Mouse (Mus musculus): ENCODE data around the gene Aoah. TPM values are rescaled to one million over a fixed set of nuclear protein-coding genes. Genes with fewer than 3 reads are reported as not detected.

Aoah gene
- polyA plus RNA-seq, 1 experiment from 2014 or later = 1.3 TPM

GRCm38 (mm10) chr13:20800569-20800968 lies 6.7 kb downstream of the Aoah start:
- Histone ChIP-seq H3K27me3 (replicated peaks; ENCODE audit: control insufficient read depth, insufficient read depth, low read length) (no peaks in the 10 kb centered on the region), H3K36me3 (ENCODE audit: control insufficient read depth, insufficient read depth, low read length) (no peaks in the 10 kb centered on the region), H3K4me3 (ENCODE audit: low read length) (no peak overlapping the region), H3K4me1 (ENCODE audit: control insufficient read depth, insufficient read depth, low read length) (no peaks in the 10 kb centered on the region), H3K27ac (ENCODE audit: low read length) (no peak overlapping the region), H3K9ac (ENCODE audit: low read depth, low read length) (no peak overlapping the region), H3K9me3 (ENCODE audit: control insufficient read depth, low read length) (no peaks in the 10 kb centered on the region), H3K4me2 (ENCODE audit: low read depth, low read length) (no peak overlapping the region)
- WGBS = 55% methylated on average over 3 of the region's 3 CpGs
- ATAC-seq = peak; percentile 53; the same call in 1 of the 2 replicates

DNA sequence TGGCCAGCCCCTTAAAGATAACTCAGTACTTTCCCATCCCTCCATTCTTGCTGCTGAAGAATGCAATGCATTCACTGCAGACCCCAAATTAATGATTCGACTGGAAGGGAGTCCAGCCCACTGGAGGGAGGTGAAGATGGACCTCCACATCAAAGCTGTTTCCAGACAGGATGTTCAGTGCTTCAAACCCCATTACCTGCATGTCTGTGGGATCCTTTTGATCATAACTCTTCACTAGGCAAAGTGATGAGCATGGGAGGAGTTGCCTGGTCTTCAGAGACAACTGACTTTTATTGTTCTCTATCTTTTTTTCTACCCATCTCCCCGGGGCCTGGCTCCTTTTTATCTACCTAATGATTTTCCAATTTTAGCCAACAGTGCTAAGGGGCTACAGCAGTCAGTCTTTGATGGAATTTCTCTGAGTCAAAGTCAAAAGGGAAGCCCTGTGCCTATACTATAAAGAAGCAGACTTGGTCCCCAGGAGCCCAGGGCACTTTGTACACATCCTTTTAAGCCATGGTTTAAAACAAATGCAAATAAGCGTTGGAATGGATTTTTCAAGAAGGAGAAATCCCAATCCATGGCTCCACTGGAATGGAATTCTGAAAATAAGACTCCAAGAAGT lies 18.0 kb downstream of the Aoah start:
- no peak overlapping the region for H3K27ac ChIP-seq (ENCODE audit: low read length)
- no peaks in the 10 kb centered on the region for H3K27me3 ChIP-seq (replicated peaks; ENCODE audit: control insufficient read depth, insufficient read depth, low read length)
- 64% methylated on average over 3 of the region's 3 CpGs for WGBS
- H3K36me3 ChIP-seq (ENCODE audit: control insufficient read depth, insufficient read depth, low read length) = no peaks in the 10 kb centered on the region
- ATAC-seq = no peak
- no peak overlapping the region for H3K4me2 ChIP-seq (ENCODE audit: low read depth, low read length)
- no peak overlapping the region for H3K4me3 ChIP-seq (ENCODE audit: low read length)
- H3K4me1 ChIP-seq (ENCODE audit: control insufficient read depth, insufficient read depth, low read length) = no peaks in the 10 kb centered on the region
- H3K9ac ChIP-seq (ENCODE audit: low read depth, low read length) = no peak overlapping the region
- H3K9me3 ChIP-seq (ENCODE audit: control insufficient read depth, low read length) = no peaks in the 10 kb centered on the region

DNA sequence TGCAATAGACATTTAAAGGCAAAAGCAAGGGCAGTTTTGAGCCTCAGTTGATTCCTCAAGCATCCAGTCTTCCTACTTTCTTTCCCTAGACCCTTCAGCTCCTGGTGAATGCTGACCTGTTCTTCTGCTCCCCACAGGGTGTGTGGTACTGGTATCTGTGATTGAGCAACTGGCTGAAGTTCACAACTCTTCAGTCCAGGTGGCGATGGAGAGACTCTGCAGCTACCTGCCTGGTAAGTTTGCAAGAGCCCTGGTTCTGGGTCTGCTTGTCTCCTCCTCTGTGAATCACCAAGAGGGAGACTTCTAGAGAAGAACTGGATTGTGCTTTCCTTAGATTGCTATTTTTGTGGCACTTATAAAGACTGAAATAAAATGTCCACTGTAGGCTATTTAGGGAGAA lies 22.5 kb downstream of the Aoah start:
- no peak overlapping the region for H3K27ac ChIP-seq (ENCODE audit: low read length)
- H3K4me2 ChIP-seq (ENCODE audit: low read depth, low read length) = no peak overlapping the region
- no peaks in the 10 kb centered on the region for H3K36me3 ChIP-seq (ENCODE audit: control insufficient read depth, insufficient read depth, low read length)
- no peak overlapping the region for H3K4me3 ChIP-seq (ENCODE audit: low read length)
- H3K9me3 ChIP-seq (ENCODE audit: control insufficient read depth, low read length) = no peaks in the 10 kb centered on the region
- WGBS = 64% methylated on average over 1 of the region's 1 CpGs
- H3K9ac ChIP-seq (ENCODE audit: low read depth, low read length) = no peak overlapping the region
- H3K27me3 ChIP-seq (replicated peaks; ENCODE audit: control insufficient read depth, insufficient read depth, low read length) = no peaks in the 10 kb centered on the region
- ATAC-seq = no peak
- no peaks in the 10 kb centered on the region for H3K4me1 ChIP-seq (ENCODE audit: control insufficient read depth, insufficient read depth, low read length)

- no peak overlapping the region for H3K9ac ChIP-seq (ENCODE audit: low read depth, low read length)
- H3K4me2 ChIP-seq (ENCODE audit: low read depth, low read length) = no peak overlapping the region
- no peaks in the 10 kb centered on the region for H3K4me1 ChIP-seq (ENCODE audit: control insufficient read depth, insufficient read depth, low read length)
- H3K27me3 ChIP-seq (replicated peaks; ENCODE audit: control insufficient read depth, insufficient read depth, low read length) = no peaks in the 10 kb centered on the region
- 61% methylated on average over 2 of the region's 2 CpGs for WGBS
- no peaks in the 10 kb centered on the region for H3K36me3 ChIP-seq (ENCODE audit: control insufficient read depth, insufficient read depth, low read length)
- no peak for ATAC-seq
- H3K4me3 ChIP-seq (ENCODE audit: low read length) = no peak overlapping the region
- H3K27ac ChIP-seq (ENCODE audit: low read length) = no peak overlapping the region
- H3K9me3 ChIP-seq (ENCODE audit: control insufficient read depth, low read length) = no peaks in the 10 kb centered on the region
These were observed 26.9 kb downstream of the Aoah start for GRCm38 (mm10) chr13:20820712-20821328.

DNA sequence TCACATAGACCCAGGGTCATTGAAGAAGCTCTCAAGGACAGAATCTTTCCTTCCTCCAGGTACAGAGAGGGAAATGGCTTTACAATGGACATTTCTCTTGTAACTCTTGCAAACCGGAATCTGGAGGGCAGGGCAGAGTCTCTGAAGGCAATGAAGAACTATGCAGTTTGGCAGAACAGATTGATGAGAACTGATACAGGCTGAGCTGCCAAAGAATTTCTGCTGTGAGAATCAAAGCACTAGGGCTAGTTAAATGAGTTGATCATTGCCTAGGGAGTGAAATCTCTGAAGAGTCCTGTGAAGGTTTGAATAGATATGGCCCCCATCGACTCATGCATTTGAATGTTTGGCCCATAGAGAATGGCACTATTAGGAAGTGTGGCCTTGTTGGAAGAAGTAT lies 34.8 kb downstream of the Aoah start:
- H3K27me3 ChIP-seq (replicated peaks; ENCODE audit: control insufficient read depth, insufficient read depth, low read length) = no peaks in the 10 kb centered on the region
- WGBS = 65% methylated on average over 2 of the region's 2 CpGs
- H3K27ac ChIP-seq (ENCODE audit: low read length) = no peak overlapping the region
- H3K4me2 ChIP-seq (ENCODE audit: low read depth, low read length) = no peak overlapping the region
- no peak overlapping the region for H3K9ac ChIP-seq (ENCODE audit: low read depth, low read length)
- ATAC-seq = no peak
- H3K4me3 ChIP-seq (ENCODE audit: low read length) = no peak overlapping the region
- H3K4me1 ChIP-seq (ENCODE audit: control insufficient read depth, insufficient read depth, low read length) = no peaks in the 10 kb centered on the region
- no peaks in the 10 kb centered on the region for H3K9me3 ChIP-seq (ENCODE audit: control insufficient read depth, low read length)
- H3K36me3 ChIP-seq (ENCODE audit: control insufficient read depth, insufficient read depth, low read length) = no peaks in the 10 kb centered on the region

- Histone ChIP-seq H3K4me1 (ENCODE audit: control insufficient read depth, insufficient read depth, low read length) (no peaks in the 10 kb centered on the region), H3K4me3 (ENCODE audit: low read length) (no peak overlapping the region), H3K36me3 (ENCODE audit: control insufficient read depth, insufficient read depth, low read length) (no peaks in the 10 kb centered on the region), H3K27me3 (replicated peaks; ENCODE audit: control insufficient read depth, insufficient read depth, low read length) (no peaks in the 10 kb centered on the region), H3K9ac (ENCODE audit: low read depth, low read length) (no peak overlapping the region), H3K9me3 (ENCODE audit: control insufficient read depth, low read length) (no peaks in the 10 kb centered on the region), H3K4me2 (ENCODE audit: low read depth, low read length) (no peak overlapping the region), H3K27ac (ENCODE audit: low read length) (no peak overlapping the region)
- 87% methylated on average over 9 of the region's 9 CpGs for WGBS
- no peak for ATAC-seq
These were observed 35.4 kb downstream of the Aoah start for GRCm38 (mm10) chr13:20829181-20829900.

GRCm38 (mm10) chr13:20855893-20856292 lies 62.0 kb downstream of the Aoah start:
- ATAC-seq = no peak
- H3K9me3 ChIP-seq (ENCODE audit: control insufficient read depth, low read length) = no peaks in the 10 kb centered on the region
- no peaks in the 10 kb centered on the region for H3K4me1 ChIP-seq (ENCODE audit: control insufficient read depth, insufficient read depth, low read length)
- 53% methylated on average over 3 of the region's 3 CpGs for WGBS
- no peak overlapping the region for H3K9ac ChIP-seq (ENCODE audit: low read depth, low read length)
- H3K27me3 ChIP-seq (replicated peaks; ENCODE audit: control insufficient read depth, insufficient read depth, low read length) = no peaks in the 10 kb centered on the region
- no peak overlapping the region for H3K4me3 ChIP-seq (ENCODE audit: low read length)
- H3K4me2 ChIP-seq (ENCODE audit: low read depth, low read length) = no peak overlapping the region
- H3K27ac ChIP-seq (ENCODE audit: low read length) = no peak overlapping the region
- no peaks in the 10 kb centered on the region for H3K36me3 ChIP-seq (ENCODE audit: control insufficient read depth, insufficient read depth, low read length)

GRCm38 (mm10) chr13:20899372-20899771 lies 105.5 kb downstream of the Aoah start:
- H3K27me3 ChIP-seq (replicated peaks; ENCODE audit: control insufficient read depth, insufficient read depth, low read length) = no peaks in the 10 kb centered on the region
- H3K4me2 ChIP-seq (ENCODE audit: low read depth, low read length) = no peak overlapping the region
- ATAC-seq = no peak
- H3K4me3 ChIP-seq (ENCODE audit: low read length) = no peak overlapping the region
- H3K9me3 ChIP-seq (ENCODE audit: control insufficient read depth, low read length) = no peaks in the 10 kb centered on the region
- WGBS = 50% methylated on average over 1 of the region's 1 CpGs
- no peaks in the 10 kb centered on the region; the same call in 1 of the 2 replicates for H3K4me1 ChIP-seq (ENCODE audit: control insufficient read depth, insufficient read depth, low read length)
- H3K36me3 ChIP-seq (ENCODE audit: control insufficient read depth, insufficient read depth, low read length) = no peaks in the 10 kb centered on the region
- H3K9ac ChIP-seq (ENCODE audit: low read depth, low read length) = no peak overlapping the region
- H3K27ac ChIP-seq (ENCODE audit: low read length) = no peak overlapping the region

DNA sequence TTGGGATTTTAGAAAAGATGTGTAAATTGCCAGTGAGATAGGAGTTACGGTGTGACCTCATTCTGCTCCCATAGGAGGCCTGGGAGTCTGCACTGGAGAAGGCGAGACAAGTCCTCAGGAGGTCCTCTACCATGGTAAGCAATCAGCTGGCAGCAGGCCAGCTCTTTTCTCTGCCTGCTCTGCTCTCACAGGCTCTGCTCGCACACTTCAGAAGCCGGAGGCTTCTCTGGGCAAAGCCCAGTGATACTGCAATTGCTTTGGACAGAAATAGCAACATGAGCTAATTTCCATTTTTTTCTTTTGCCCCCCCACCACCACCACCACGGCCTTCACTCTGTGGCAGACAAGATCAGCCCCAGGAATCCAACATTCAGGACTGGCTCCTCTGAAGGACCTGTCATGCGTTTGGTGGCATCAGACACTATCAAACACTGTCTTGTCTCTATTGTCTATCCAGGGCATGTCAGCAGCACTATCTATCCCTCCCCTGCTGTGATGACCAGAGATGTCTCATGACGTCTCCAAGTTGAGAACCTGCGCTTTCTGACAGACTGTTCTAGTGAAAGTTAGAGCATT lies 106.6 kb downstream of the Aoah start:
- no peaks in the 10 kb centered on the region; the same call in 1 of the 2 replicates for H3K4me1 ChIP-seq (ENCODE audit: control insufficient read depth, insufficient read depth, low read length)
- no peaks in the 10 kb centered on the region for H3K27me3 ChIP-seq (replicated peaks; ENCODE audit: control insufficient read depth, insufficient read depth, low read length)
- H3K36me3 ChIP-seq (ENCODE audit: control insufficient read depth, insufficient read depth, low read length) = no peaks in the 10 kb centered on the region
- H3K9ac ChIP-seq (ENCODE audit: low read depth, low read length) = no peak overlapping the region
- H3K4me3 ChIP-seq (ENCODE audit: low read length) = no peak overlapping the region
- no peak overlapping the region for H3K4me2 ChIP-seq (ENCODE audit: low read depth, low read length)
- no peaks in the 10 kb centered on the region for H3K9me3 ChIP-seq (ENCODE audit: control insufficient read depth, low read length)
- peak; percentile 87 for ATAC-seq
- 59% methylated on average over 8 of the region's 8 CpGs for WGBS
- H3K27ac ChIP-seq (ENCODE audit: low read length) = no peak overlapping the region
